Mouse (Mus musculus) CD4-positive, CD25-positive, alpha-beta regulatory T cell, adult 4 months (primary cell): ENCODE measurements at regions not wholly inside any gene's neighbourhood (a gene's known extent, or its start where the extent isn't known, plus 50 kb on each side); places are given as distances from the start of the nearest gene placed in this dataset.

Experiments used
- ATAC-seq: one replicate; pipeline ENCODE4 v1.8.0; 2017

GRCm38 (mm10) chr13:42592945-42593344, 87.5 kb upstream of the Phactr1 start:
- no peak for ATAC-seq

- ATAC-seq = no peak
These were observed 86.8 kb upstream of the Phactr1 start for GRCm38 (mm10) chr13:42593488-42594170.

- ATAC-seq = no peak
These were observed 85.2 kb upstream of the Phactr1 start for GRCm38 (mm10) chr13:42595180-42595579.

- ATAC-seq = no peak
These were observed 82.6 kb upstream of the Phactr1 start for GRCm38 (mm10) chr13:42597781-42598180.

- no peak for ATAC-seq
These were observed 77.1 kb upstream of the Phactr1 start for GRCm38 (mm10) chr13:42603308-42603707.

- no peak for ATAC-seq
These were observed 72.7 kb upstream of the Phactr1 start for GRCm38 (mm10) chr13:42607735-42608134.

GRCm38 (mm10) chr13:42608963-42609362, 71.5 kb upstream of the Phactr1 start:
- no peak for ATAC-seq

GRCm38 (mm10) chr13:42613326-42613725, 67.1 kb upstream of the Phactr1 start:
- no peak for ATAC-seq

GRCm38 (mm10) chr13:42615826-42616225, 64.6 kb upstream of the Phactr1 start:
- ATAC-seq = no peak

- no peak for ATAC-seq
These were observed 63.2 kb upstream of the Phactr1 start for GRCm38 (mm10) chr13:42617225-42617624.

GRCm38 (mm10) chr13:42617844-42618243, 62.6 kb upstream of the Phactr1 start:
- ATAC-seq = no peak

GRCm38 (mm10) chr13:42619555-42620280, 60.7 kb upstream of the Phactr1 start:
- ATAC-seq = no peak

GRCm38 (mm10) chr13:42623491-42623890, 56.9 kb upstream of the Phactr1 start:
- no peak for ATAC-seq
